Mouse (Mus musculus) macrophage (primary cell): ENCODE data around the gene Gm43191. TPM values are rescaled to one million over a fixed set of nuclear protein-coding genes. Genes with fewer than 3 reads are reported as not detected.

Source experiments
- H3K27ac ChIP-seq: fragments of 350-480 bp; formaldehyde crosslinking; 2 replicates; pipeline ENCODE4 v1.9.0; 2021
- H3K36me3 ChIP-seq: fragments of 350-480 bp; formaldehyde crosslinking; 2 replicates; pipeline ENCODE4 v1.9.0; 2021; ENCODE audit errors: inconsistent target
- H3K4me3 ChIP-seq: fragments of 350-480 bp; formaldehyde crosslinking; 2 replicates; pipeline ENCODE4 v1.9.0; 2021; ENCODE audit errors: inconsistent target
- H3K79me2 ChIP-seq: fragments of 350-480 bp; formaldehyde crosslinking; 2 replicates; pipeline ENCODE4 v1.9.0; 2021; ENCODE audit errors: inconsistent target
- WGBS: methylation state at CpG from one replicate; pipeline ENCODE4 v1.1.7; 2026; ENCODE audit warnings: inconsistent platforms; ENCODE audit not compliant: missing documents; 5-methylcytosine and 5-hydroxymethylcytosine counted together
- polyA plus RNA-seq: library from polyadenylated mRNA; stranded (reverse); fragments of 250-400 nt; gene quantifications from 3 replicates; pipeline ENCODE4 v1.2.4, GENCODE M21; 2018; ENCODE audit warnings: inconsistent platforms

Gene Gm43191
- polyA plus RNA-seq, 1 experiment from 2014 or later, result not detected

DNA sequence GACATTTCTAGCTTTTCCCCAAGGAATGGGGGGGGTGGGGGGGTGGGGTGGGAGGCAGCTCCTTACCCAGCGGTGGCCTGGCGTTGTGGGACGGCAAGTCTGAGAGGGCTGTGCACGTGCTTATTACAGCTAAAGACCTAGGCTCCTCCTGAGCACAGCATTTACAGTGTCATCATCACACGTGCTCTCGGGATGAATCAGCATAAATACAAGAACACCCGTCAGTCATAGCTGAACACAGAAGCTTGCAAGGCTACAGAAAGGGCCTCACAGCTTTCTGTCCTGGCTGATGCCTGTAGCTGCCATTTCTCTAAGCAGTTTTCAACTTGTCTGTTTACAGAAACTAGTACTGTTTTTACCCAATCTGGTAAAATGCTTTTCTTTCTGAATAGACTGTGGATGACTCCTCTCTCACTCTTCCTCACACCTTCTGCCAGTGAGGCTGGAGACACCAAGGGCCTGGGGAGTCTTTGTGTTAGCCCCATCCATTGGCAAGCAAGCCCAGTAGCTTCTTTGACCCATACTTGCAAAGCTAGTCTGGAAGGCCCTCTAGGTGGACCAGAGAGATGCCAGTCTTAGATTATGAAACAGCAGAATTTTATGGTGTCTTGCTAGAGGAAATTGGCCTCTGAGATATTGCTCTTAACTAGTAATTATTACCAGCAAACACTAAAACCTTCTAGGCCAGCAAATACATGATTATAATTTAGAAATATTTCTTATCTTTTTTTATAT is 60.3 kb downstream of the Gm43191 start:
- no peak overlapping the region for H3K27ac ChIP-seq
- H3K36me3 ChIP-seq, result 0 out of 2 replicates have a peak, but pooled peaks cover 4% of the 10 kb centered on the region
- no peak overlapping the region for H3K4me3 ChIP-seq
- WGBS, result 59% methylated on average over 7 of the region's 7 CpGs
- H3K79me2 ChIP-seq, result no peaks in the 10 kb centered on the region

GRCm38 (mm10) chr3:116618855-116619254 is 62.2 kb downstream of the Gm43191 start:
- Histone ChIP-seq H3K79me2 (no peaks in the 10 kb centered on the region), H3K27ac (no peak overlapping the region), H3K36me3 (0 out of 2 replicates have a peak, but pooled peaks cover 4% of the 10 kb centered on the region), H3K4me3 (no peak overlapping the region)
- WGBS, result 92% methylated on average over 6 of the region's 6 CpGs

DNA sequence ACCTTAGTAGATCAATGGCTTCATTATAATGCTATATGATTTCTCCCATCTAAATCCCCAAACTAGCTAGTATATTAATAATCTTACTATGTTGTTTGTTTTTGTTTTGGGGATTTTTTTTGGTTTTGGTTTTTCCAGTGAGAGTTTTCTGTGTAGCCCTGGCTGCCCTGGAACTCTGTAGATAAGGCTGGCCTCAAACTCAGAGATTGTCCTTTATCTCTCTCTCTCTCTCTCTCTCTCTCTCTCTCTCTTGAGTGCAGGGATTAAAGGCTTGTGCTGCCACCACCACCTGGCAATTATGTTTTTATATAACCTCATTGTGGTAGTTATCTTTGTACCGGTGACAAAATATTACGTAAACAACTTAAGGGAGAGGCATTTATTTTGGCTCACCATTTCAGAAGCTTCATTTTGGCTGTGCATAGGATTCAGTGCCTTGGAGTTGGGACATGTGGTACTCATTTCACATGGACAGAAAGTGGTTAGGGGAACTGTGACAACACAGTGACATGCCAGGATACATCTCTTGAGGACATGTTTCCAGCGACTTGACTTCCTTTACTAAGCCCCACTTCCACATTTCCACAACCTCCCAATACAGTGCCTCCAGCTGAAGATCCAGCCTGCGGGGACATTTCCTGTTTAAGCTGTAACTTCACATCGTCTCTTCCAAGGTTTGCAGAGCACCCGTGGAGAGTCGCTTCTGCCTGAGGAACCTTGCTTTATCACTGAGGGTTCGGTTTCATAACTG is 65.6 kb downstream of the Gm43191 start:
- 0 out of 2 replicates have a peak, but pooled peaks cover 4% of the 10 kb centered on the region for H3K36me3 ChIP-seq
- H3K79me2 ChIP-seq, result no peaks in the 10 kb centered on the region
- no peak overlapping the region for H3K27ac ChIP-seq
- WGBS, result 73% methylated on average over 8 of the region's 8 CpGs
- no peak overlapping the region for H3K4me3 ChIP-seq

GRCm38 (mm10) chr3:116614295-116614892 is 66.7 kb downstream of the Gm43191 start, which contains the start of gene Trmt13:
TSS of gene Trmt13 (minus strand) at chr3:116614587.
- Histone ChIP-seq H3K4me3 (no peak within 1 kb of the TSS), H3K79me2 (no peaks in the 10 kb centered on the region), H3K27ac (no peak within 1 kb of the TSS), H3K36me3 (0 out of 2 replicates have a peak, but pooled peaks cover 4% of the 10 kb centered on the region)
- 83% methylated on average over 10 of the region's 10 CpGs for WGBS

DNA sequence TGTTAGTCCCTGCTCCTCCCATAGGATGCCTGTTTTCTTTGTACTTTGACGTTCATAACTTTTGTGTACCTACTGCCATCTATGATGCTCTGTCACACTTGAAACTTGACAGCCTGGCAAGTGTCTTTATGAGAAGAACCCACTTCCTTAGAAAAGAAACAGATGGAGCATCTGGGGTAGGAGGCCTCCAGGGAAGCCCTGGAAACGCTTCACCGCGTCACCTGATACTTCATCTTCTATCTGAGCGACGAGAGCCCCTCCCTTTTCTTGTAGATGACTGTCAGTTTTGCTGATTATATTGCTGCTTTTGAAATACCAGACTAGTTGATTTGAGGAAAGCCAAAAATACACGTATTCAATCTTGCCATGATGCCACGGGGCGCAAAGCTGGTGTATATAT is 76.5 kb downstream of the Gm43191 start:
- Histone ChIP-seq H3K79me2 (peaks cover 48% of the 10 kb centered on the region), H3K4me3 (no peak overlapping the region), H3K36me3 (0 out of 2 replicates have a peak, but pooled peaks cover 6% of the 10 kb centered on the region), H3K27ac (no peak overlapping the region)
- 94% methylated on average over 9 of the region's 9 CpGs for WGBS

DNA sequence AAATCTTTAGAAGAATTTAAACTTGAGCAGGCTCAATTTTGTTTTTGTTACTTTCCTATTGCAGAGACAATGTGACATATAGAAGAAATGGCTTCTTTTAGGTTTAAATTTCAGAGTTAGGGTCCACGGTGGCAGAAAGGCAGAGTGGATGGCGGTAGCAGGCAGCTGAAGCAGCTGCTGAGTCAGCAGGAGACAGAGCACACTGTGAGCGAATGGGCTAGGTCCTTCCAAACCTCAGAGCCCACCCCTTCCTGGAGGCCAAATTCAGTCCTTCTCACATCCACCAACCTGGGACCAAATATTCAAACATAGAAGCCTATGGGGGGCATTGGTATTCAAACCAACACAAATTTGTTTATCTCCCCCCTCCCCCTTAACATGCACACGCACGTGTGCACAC is 79.3 kb downstream of the Gm43191 start:
- Histone ChIP-seq H3K36me3 (no peaks in the 10 kb centered on the region), H3K27ac (no peak overlapping the region), H3K4me3 (no peak overlapping the region), H3K79me2 (peaks cover 75% of the 10 kb centered on the region)
- WGBS, result 94% methylated on average over 5 of the region's 5 CpGs

DNA sequence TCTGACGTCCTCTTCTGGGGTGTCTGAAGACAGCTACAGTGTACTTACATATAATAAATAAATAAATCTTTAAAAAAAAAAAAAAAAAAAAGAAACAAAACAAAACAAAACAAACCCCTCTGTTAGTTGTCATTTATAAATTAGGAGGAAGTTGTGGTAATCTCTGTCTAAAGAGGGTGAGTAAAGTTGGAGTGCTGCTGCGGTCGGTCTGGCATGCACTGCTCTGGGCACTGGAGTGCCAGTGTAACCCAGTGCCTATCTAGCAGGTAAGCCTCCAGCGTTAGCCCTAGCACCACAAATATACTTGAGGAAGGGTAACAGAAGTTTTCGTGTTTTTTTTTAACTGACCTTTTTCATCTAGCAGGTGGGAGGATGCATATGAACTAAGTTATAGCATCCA is 80.1 kb downstream of the Gm43191 start:
- H3K27ac ChIP-seq, result no peak overlapping the region
- H3K36me3 ChIP-seq, result no peaks in the 10 kb centered on the region
- H3K79me2 ChIP-seq, result peaks cover 83% of the 10 kb centered on the region
- 6% methylated on average over 4 of the region's 5 CpGs for WGBS
- H3K4me3 ChIP-seq, result no peak overlapping the region

GRCm38 (mm10) chr3:116599705-116600104 is 81.4 kb downstream of the Gm43191 start:
- H3K79me2 ChIP-seq, result peaks cover 92% of the 10 kb centered on the region
- no peak overlapping the region for H3K27ac ChIP-seq
- no peak overlapping the region for H3K4me3 ChIP-seq
- no peaks in the 10 kb centered on the region for H3K36me3 ChIP-seq
- WGBS, result 89% methylated on average over 2 of the region's 2 CpGs

GRCm38 (mm10) chr3:116595603-116595991 is 85.5 kb downstream of the Gm43191 start:
- peak overlapping the region; percentile 79 for H3K27ac ChIP-seq
- H3K36me3 ChIP-seq, result peaks cover 12% of the 10 kb centered on the region
- 8% methylated on average over 10 of the region's 10 CpGs for WGBS

GRCm38 (mm10) chr3:116594728-116595602 is 86.1 kb downstream of the Gm43191 start, which contains the start of gene Sass6:
TSS of gene Sass6 (plus strand) at chr3:116594982.
- Histone ChIP-seq H3K4me3 (peak within 1 kb of the TSS; percentile 96), H3K27ac (peak within 1 kb of the TSS; percentile 79), H3K36me3 (peaks cover 18% of the 10 kb centered on the region), H3K79me2 (peaks cover 67% of the 10 kb centered on the region)
- under 1% methylated on average over 63 of the region's 65 CpGs for WGBS

More at GRCm38 (mm10) chr3:116595603-116595991, 85.5 kb downstream of the Gm43191 start:
- peaks cover 73% of the 10 kb centered on the region for H3K79me2 ChIP-seq
- H3K4me3 ChIP-seq, result peak overlapping the region; percentile 96

DNA sequence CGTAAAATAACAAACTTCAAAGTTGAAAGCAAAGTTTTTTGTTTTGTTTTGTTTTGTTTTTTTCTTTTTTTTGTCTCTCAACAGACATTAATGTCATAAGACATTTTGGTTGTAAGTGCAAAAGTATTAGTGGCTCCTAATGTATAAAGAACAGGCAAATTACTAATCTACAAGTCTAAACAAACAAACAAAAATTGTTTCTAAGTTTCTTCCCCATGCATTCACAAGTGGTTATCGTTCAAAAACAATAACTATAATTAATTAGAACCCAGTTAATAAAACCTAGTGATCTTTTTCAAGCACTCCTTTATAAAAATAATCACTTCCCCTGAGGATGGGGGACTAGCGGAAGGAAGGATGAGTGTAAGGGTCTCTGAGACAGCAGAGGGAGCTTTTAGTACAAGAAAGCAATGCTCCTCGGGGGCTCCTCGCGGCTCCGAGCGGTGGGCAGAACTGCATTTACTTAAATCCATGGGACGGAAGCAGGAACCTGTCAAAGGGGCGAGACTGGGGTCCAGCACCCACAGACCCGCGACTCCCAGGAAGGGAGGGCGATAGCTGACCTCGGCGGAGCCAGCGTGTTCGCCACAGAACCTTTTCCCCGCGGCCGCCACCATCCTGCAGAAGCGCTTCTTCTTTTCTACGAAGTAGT is 86.9 kb downstream of the Gm43191 start:
- peaks cover 60% of the 10 kb centered on the region for H3K79me2 ChIP-seq
- H3K36me3 ChIP-seq, result peaks cover 26% of the 10 kb centered on the region
- H3K27ac ChIP-seq, result peak overlapping the region; percentile 79
- H3K4me3 ChIP-seq, result peak overlapping the region; percentile 96
- WGBS, result 2% methylated on average over 17 of the region's 22 CpGs
